Mouse (Mus musculus) heart, postnatal 36 days (tissue): Measurements from ENCODE around the gene Pex26. TPM values are rescaled to one million over a fixed set of nuclear protein-coding genes. Genes with fewer than 3 reads are reported as not detected.

Experiments used
- DNase-seq, 2 experiments: peaks; one replicate each; pipeline ENCODE4 v3.0.0; 2021 to 2022
- intact Hi-C: fragments of 180-260 bp; cut with DNase I; formaldehyde crosslinking; loops from one replicate; pipeline ENCODE4 v1.15.1; 2025
- total RNA-seq, 2 experiments: library from RNA; stranded (reverse); gene quantifications; 2 replicates each; pipeline ENCODE4 v1.2.3; 2021

Pex26 gene
- total RNA-seq, 2 experiments from 2014 or later: 5.5 to 6.3 TPM

DNA sequence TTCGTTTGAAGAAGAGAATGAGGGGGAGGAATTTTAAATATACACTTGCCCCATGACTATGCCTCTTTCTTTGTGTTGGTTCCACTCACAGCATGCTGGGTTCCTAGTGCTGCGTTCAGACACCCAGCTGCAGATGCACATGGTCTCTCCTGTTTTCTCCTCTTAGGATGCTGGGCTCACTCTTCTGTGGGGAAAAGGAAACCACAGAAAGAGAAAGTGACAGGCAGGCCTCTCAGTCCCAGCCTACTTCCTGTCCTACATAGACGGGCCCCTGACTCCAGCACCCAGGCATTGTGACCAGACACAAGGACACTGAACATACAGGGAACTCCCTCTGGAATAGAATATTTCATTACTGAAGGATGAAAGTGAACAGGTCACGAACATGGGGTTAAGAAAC, 42.6 kb downstream of the Pex26 start:
- no peak for DNase-seq
- intact Hi-C loops: no loop called here

DNA sequence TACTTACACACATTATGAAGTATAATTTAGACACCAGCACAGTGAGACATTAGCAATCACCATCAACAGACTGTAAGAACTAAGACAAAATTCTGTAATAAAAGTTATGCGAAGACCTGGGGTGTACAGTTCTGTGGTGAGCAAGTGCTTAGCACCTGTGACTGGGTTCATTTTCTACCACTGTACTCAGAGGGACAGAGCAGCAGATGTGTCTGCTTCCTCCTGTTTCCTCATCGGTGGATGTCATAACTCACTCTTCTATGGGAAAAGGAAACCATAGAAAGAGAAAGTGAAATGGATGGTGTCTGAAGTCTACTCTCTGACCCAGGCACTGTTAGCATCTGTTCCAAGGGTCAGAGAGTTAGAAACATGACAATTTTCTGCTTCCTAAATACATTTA, 43.3 kb downstream of the Pex26 start:
- DNase-seq: no peak
- intact Hi-C loops: no loop called here

DNA sequence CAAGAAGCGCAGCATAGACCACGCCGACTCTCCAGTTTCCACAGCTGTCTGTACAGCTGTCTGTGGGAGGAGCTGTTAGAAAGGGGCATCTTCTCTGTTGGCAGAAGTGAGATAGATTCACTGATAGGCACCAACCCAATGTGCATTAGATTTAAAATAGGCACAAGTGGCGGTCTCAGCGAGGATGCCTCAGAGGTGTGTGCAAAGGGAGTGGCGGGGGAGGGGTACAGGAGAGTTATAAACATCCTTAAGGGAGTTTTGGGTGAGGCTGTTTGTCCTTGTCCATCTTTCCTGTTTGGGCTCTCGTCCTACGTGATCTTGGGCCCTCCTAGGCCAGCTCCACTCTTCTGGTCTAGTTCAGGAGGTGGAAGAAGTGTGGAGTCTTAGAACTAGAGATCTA, 45.0 kb downstream of the Pex26 start:
- DNase-seq: no peak
- intact Hi-C loops: no loop called here

DNA sequence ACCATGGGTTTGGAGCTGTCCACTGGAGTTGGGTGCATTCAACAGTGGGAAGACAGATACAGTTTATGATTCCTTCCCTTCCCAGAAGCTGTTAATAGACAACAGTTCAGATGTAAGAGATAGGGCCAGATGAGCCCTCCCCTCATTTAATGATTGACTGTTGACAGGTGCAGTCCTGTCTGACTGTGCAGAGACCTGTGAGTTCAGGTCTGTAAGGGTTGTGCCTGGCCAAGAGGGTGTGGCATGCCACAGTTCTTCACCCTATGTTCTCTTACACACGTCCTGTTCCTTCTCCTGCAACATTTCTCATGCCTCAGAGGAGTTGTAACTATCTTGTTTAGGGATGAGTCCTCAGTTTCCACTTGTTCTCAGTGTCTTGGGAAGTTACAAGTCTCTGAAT, 49.2 kb downstream of the Pex26 start:
- intact Hi-C loops: no loop called here
- no peak for DNase-seq

DNA sequence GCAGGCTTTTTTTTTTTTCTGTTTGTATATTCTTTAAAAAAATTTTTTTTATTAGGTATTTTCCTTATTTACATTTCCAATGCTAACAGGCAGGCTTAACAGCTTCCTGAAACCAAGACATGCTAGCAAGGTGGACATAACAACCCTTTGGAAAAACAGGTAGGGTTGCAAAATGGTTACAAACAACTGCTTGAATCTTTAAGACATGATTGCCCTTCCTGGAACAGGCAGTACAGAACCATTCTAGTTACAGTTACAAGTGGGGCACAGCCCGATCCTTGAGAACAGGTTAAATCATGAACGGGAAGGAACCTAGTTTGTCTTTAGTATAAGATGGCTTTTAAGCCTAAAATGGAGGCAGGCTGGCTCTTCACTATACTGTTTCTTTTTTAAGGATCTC, 52.9 kb downstream of the Pex26 start:
- intact Hi-C loops: no loop called here

DNA sequence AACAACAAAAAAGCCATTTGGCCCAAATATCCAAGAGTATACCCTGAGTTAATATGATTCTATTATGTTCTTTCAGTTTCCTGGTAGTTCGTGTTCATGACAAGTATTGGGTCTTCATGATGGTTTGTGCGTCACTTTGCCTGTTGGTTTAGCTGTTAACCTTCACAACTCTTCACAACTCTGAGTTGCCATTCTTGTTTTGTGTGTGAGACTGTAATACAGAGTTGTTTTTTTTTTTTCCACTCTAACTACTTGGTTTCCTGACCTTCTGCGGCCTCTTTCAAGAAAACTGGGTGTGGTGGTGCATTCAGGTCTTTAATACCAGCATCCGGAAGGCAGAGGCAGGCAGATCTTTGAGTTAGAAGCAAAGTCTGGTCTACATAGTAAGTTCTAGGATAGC, 54.7 kb downstream of the Pex26 start:
- intact Hi-C loops: no loop called here
- DNase-seq: no peak

More for the DNA sequence above, 52.9 kb downstream of the Pex26 start:
- DNase-seq: no peak

DNA sequence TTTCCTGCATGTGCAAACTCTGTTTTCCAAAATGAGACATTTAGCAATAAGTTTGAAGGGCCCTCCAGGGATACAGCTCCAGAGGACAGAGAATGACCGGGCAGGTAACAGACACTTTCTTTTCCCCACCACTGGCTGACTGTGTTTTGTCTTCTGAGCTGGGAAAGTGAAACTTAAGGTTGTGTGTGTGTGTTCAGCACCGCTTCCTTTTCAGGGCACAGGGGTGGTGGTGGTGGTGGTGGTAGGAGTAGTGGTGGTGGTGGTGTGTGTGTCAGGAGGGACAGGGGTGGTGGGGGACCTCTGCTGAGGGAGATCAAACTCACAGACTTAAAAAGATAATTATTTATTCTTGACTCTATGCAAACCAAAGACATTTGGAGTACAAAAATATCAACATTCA, 58.3 kb downstream of the Pex26 start:
- no peak for DNase-seq
- intact Hi-C loops: no loop called here

DNA sequence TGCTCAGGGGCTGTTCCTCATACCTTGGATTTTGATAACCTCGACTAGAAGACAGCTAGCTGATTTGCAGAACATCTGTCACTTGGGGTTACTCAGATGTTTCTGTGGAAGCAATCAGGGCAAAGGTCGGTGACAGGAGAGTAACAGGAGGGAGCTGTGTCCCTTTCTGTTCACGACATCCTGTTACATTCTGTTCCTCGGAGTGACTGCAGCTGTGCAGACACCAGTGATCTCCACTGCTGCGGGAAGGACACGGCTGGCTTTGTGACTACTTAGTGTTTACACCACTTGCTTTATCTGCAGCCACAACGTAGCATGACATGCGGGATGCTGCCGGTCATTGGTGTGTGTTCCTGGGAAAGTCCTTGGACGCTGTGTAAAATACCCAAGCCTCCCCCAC, 59.7 kb downstream of the Pex26 start:
- DNase-seq: no peak
- intact Hi-C loops: no loop called here

DNA sequence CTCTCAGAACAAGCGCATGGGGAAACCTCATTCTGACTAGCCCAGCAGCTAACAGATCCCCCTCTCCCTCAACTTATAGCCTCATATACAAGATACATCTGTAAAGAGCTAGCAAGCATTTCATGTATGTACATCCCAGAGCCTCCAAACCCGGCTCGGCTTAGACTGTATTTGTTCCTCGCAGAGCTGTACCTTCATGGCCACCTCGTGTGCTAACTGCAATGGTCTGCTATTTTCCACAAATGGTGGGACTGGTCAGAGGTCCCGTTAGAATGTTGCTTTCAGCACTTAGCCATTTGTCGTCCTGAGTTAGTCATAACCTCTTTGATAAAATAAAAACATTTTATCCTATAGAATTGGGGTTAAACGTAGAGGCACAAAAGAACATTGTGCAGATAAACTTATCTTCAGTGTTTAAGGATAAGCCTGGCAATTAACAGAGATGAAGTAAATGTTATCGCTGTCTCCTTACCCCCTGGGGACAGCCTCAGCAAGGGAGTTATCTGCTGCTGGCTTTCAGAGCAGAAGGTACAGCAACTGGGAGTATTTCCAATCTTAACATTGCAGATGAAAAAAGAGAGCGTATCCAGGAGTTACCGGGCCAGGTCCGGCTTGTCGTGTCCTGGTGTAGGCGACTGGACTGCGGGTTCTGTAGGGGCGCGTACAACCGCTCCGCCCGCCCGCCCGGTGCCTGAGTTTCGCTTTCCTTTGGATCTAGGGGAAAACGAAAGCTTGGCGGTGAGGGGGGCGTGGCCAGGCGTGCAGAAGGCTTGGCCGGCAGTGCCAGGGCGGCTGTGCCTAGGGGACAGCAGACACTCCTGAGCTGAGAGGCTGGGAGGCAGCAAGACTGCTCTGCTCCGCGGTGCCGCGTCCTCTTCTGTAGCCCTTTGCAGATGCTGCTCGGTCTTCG, 61.9 kb downstream of the Pex26 start, which contains the start of gene Usp18:
Usp18 (plus strand) TSS at position 780 of the 910 bp plus-strand sequence.
- intact Hi-C loops: loop anchor here (1.0 to 5.0 kb wide), 2 partner anchors 27 to 63 kb away; partner anchors contain the start of gene Pex26

DNA sequence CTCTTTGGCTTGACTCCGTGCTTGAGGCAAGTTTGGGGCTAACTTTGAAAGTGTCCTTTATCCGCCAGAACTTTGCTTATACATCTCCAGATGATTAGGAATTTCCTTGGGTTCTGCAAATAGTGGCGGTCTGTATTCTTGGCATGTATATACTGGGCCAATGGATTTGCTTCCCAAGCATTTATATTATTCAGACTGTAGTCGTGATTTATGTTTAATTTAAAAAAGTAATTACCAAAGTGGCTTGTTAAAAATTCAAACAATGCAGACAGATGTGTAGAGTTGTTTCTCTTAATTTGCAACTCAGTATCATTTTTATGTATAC, 62.5 kb downstream of the Pex26 start:
- DNase-seq: no peak
- intact Hi-C loops: loop anchor here (5.0 kb wide), 1 partner anchor 64 kb away; the partner anchor contains the start of gene Pex26

More for the DNA sequence above, 61.9 kb downstream of the Pex26 start, which contains the start of gene Usp18:
- DNase-seq: peak; percentile 90 to 94

Other genes starting within 250 kb of the Pex26 start
- 100 to 1,000 TPM; 119 to 136 TPM for gene Mical3, start 52.7 kb upstream of the Pex26 start, total RNA-seq
- 100 to 1,000 TPM in 1 of 2 experiments, 10 to 100 TPM in 1; 94.4 to 144 TPM for gene Tuba8, start 27.0 kb downstream of the Pex26 start, total RNA-seq
- 1 to 10 TPM; 1.6 to 2.7 TPM for gene Usp18, start 62.2 kb downstream of the Pex26 start, total RNA-seq
- gene Slc6a13, start 116.6 kb downstream of the Pex26 start, total RNA-seq: under 1 TPM in 1 of 2 experiments, not detected in 1; 0.41 TPM
- gene Slc6a12, start 159.4 kb downstream of the Pex26 start, total RNA-seq: not detected